Mouse (Mus musculus) MEL (cell line): ENCODE results near the gene Hps4. TPM values are rescaled to one million over a fixed set of nuclear protein-coding genes. Genes with fewer than 3 reads are reported as not detected.

ENCODE experiments used
- DNase-seq: peaks from one replicate; pipeline ENCODE4 v3.0.0; 2011; ENCODE audit warnings: low read depth, low spot score
- H3K27ac ChIP-seq: 2 replicates; pipeline ENCODE4 v1.5.1; 2012; ENCODE audit warnings: low read depth, mild to moderate bottlenecking, control low read depth, low read length, moderate library complexity; ENCODE audit not compliant: control insufficient read depth
- H3K27me3 ChIP-seq, 2 experiments: fragments of 150-350 bp in 1 of 2; sonication (generic) in 1 of 2; 2 replicates each; pipeline ENCODE4 v1.6.1; 2012; ENCODE audit warnings: low read length in 2 of 2, mild to moderate bottlenecking in 2 of 2, improper control_type of control experiment in 1 of 2, moderate library complexity in 1 of 2; ENCODE audit not compliant: insufficient read depth in 2 of 2, control insufficient read depth in 1 of 2
- H3K36me3 ChIP-seq, 2 experiments: 2 replicates each; pipeline ENCODE4 v1.6.1; 2012 to 2014; ENCODE audit warnings: low read length in 2 of 2, improper control_type of control experiment in 1 of 2, inconsistent platforms in 1 of 2, mild to moderate bottlenecking in 1 of 2; ENCODE audit not compliant: insufficient read depth in 2 of 2, control insufficient read depth in 1 of 2
- H3K4me1 ChIP-seq, 2 experiments: fragments of 150-350 bp in 1 of 2; sonication (generic) in 1 of 2; 2 replicates each; pipeline ENCODE4 v1.6.1; 2012; ENCODE audit warnings: low read length in 2 of 2, improper control_type of control experiment in 1 of 2, mild to moderate bottlenecking in 1 of 2; ENCODE audit not compliant: insufficient read depth in 2 of 2, control insufficient read depth in 1 of 2
- H3K4me3 ChIP-seq, 2 experiments: fragments of 150-350 bp in 1 of 2; sonication (generic) in 1 of 2; 2 replicates each; pipeline ENCODE4 v1.5.1; 2012; ENCODE audit warnings: low read depth in 2 of 2, low read length in 2 of 2, mild to moderate bottlenecking in 2 of 2, moderate library complexity in 2 of 2, control low read depth in 1 of 2, improper control_type of control experiment in 1 of 2; ENCODE audit not compliant: control insufficient read depth in 1 of 2, insufficient read depth in 1 of 2
- H3K79me2 ChIP-seq: 2 replicates; pipeline ENCODE4 v1.6.1; 2012; ENCODE audit warnings: mild to moderate bottlenecking, low read length, moderate library complexity; ENCODE audit not compliant: control insufficient read depth, poor library complexity, insufficient read depth
- H3K9ac ChIP-seq: 2 replicates; pipeline ENCODE4 v1.6.1; 2012; ENCODE audit warnings: low read depth, mild to moderate bottlenecking, control low read depth, low read length, moderate library complexity; ENCODE audit not compliant: control insufficient read depth, poor library complexity, severe bottlenecking
- H3K9me3 ChIP-seq: fragments of 150-350 bp; sonication (generic); replicated peaks from 2 replicates; pipeline ENCODE4 v1.6.1; 2012; ENCODE audit warnings: mild to moderate bottlenecking, low read length, improper control_type of control experiment, moderate library complexity; ENCODE audit not compliant: insufficient read depth
- E2F4 ChIP-seq: IDR thresholded peaks from 2 replicates; pipeline ENCODE4 v1.6.1; 2011; ENCODE audit warnings: low read depth, low read length, improper control_type of control experiment, borderline replicate concordance
- EP300 ChIP-seq, 2 experiments: IDR thresholded peaks; 2 replicates each; pipeline ENCODE4 v1.6.1; 2011; ENCODE audit warnings: improper control_type of control experiment in 2 of 2, low read length in 2 of 2, low read depth in 1 of 2, mild to moderate bottlenecking in 1 of 2
- ETS1 ChIP-seq: IDR thresholded peaks from 2 replicates; pipeline ENCODE4 v1.6.1; 2012; ENCODE audit warnings: low read depth, mild to moderate bottlenecking, inconsistent platforms, low read length, improper control_type of control experiment, moderate library complexity
- GABPA ChIP-seq: IDR thresholded peaks from 2 replicates; pipeline ENCODE4 v1.6.1; 2012; ENCODE audit warnings: low read depth, mild to moderate bottlenecking, inconsistent platforms, low read length, improper control_type of control experiment, moderate library complexity
- GATA1 ChIP-seq: IDR thresholded peaks from 2 replicates; pipeline ENCODE4 v1.6.1; 2011; ENCODE audit warnings: low read depth, low read length, improper control_type of control experiment
- KAT2A ChIP-seq: conservative IDR thresholded peaks from 2 replicates; pipeline ENCODE4 v1.6.1; 2012; ENCODE audit warnings: low read depth, low read length, improper control_type of control experiment, inconsistent platforms
- MAFK ChIP-seq: IDR thresholded peaks from 2 replicates; pipeline ENCODE4 v1.6.1; 2011; ENCODE audit warnings: low read depth, mild to moderate bottlenecking, low read length, improper control_type of control experiment, borderline replicate concordance
- MAX ChIP-seq: IDR thresholded peaks from 2 replicates; pipeline ENCODE4 v1.6.1; 2011; ENCODE audit warnings: low read length, improper control_type of control experiment
- MEF2A ChIP-seq: IDR thresholded peaks from 2 replicates; pipeline ENCODE4 v1.6.1; 2014; ENCODE audit warnings: low read depth, mild to moderate bottlenecking, inconsistent platforms, low read length, improper control_type of control experiment; ENCODE audit not compliant: poor library complexity, insufficient replicate concordance, severe bottlenecking; ENCODE audit errors: extremely low read depth
- MYB ChIP-seq: IDR thresholded peaks from 2 replicates; pipeline ENCODE4 v1.6.1; 2011; ENCODE audit warnings: mild to moderate bottlenecking, low read depth, low read length, improper control_type of control experiment
- MYC ChIP-seq: IDR thresholded peaks from 2 replicates; pipeline ENCODE4 v1.6.1; 2011; ENCODE audit warnings: low read depth, mild to moderate bottlenecking, low read length, improper control_type of control experiment, moderate library complexity
- NELFE ChIP-seq: IDR thresholded peaks from 2 replicates; pipeline ENCODE4 v1.6.1; 2011; ENCODE audit warnings: low read depth, low read length, improper control_type of control experiment
- NRF1 ChIP-seq: IDR thresholded peaks from 2 replicates; pipeline ENCODE4 v1.6.1; 2014; ENCODE audit warnings: low read depth, mild to moderate bottlenecking, inconsistent platforms, low read length, improper control_type of control experiment, moderate library complexity; ENCODE audit not compliant: poor library complexity, insufficient read depth, severe bottlenecking
- POLR2A ChIP-seq, 2 experiments: IDR thresholded peaks; 2 replicates each; pipeline ENCODE4 v1.6.1; 2011 to 2012; ENCODE audit warnings: low read length in 2 of 2, mild to moderate bottlenecking in 2 of 2, control low read depth in 1 of 2, improper control_type of control experiment in 1 of 2, low read depth in 1 of 2, moderate library complexity in 1 of 2; ENCODE audit not compliant: control insufficient read depth in 1 of 2, insufficient read depth in 1 of 2, poor library complexity in 1 of 2
- POLR2AphosphoS5 ChIP-seq: IDR thresholded peaks from 2 replicates; pipeline ENCODE4 v1.6.1; 2012; ENCODE audit warnings: low read depth, borderline replicate concordance, mild to moderate bottlenecking, inconsistent platforms, low read length, moderate library complexity, mixed read lengths
- RAD21 ChIP-seq: IDR thresholded peaks from 2 replicates; pipeline ENCODE4 v1.6.1; 2011; ENCODE audit warnings: mild to moderate bottlenecking, low read depth, low read length, improper control_type of control experiment
- RCOR1 ChIP-seq: IDR thresholded peaks from 2 replicates; pipeline ENCODE4 v1.6.1; 2012; ENCODE audit warnings: low read depth, mild to moderate bottlenecking, inconsistent platforms, low read length, improper control_type of control experiment
- SIN3A ChIP-seq: IDR thresholded peaks from 2 replicates; pipeline ENCODE4 v1.6.1; 2012; ENCODE audit warnings: low read length, improper control_type of control experiment, inconsistent platforms
- SMC3 ChIP-seq: IDR thresholded peaks from 2 replicates; pipeline ENCODE4 v1.6.1; 2011; ENCODE audit warnings: low read depth, low read length, improper control_type of control experiment
- TAL1 ChIP-seq: IDR thresholded peaks from 2 replicates; pipeline ENCODE4 v1.6.1; 2012; ENCODE audit warnings: mild to moderate bottlenecking, inconsistent platforms, low read length, moderate library complexity, mixed read lengths
- TBP ChIP-seq: IDR thresholded peaks from 2 replicates; pipeline ENCODE4 v1.8.0; 2011; ENCODE audit warnings: low read depth, low read length, improper control_type of control experiment
- UBTF ChIP-seq: IDR thresholded peaks from 2 replicates; pipeline ENCODE4 v1.6.1; 2012; ENCODE audit warnings: low read depth, mild to moderate bottlenecking, inconsistent platforms, low read length, improper control_type of control experiment, moderate library complexity, borderline replicate concordance; ENCODE audit not compliant: insufficient read depth
- USF2 ChIP-seq, 2 experiments: IDR thresholded peaks; 2 replicates each; pipeline ENCODE4 v1.6.1; 2011 to 2012; ENCODE audit warnings: improper control_type of control experiment in 2 of 2, low read length in 2 of 2, borderline replicate concordance in 1 of 2, inconsistent platforms in 1 of 2, low read depth in 1 of 2, mild to moderate bottlenecking in 1 of 2; ENCODE audit not compliant: insufficient read depth in 1 of 2
- ZKSCAN1 ChIP-seq: IDR thresholded peaks from 2 replicates; pipeline ENCODE4 v1.6.1; 2012; ENCODE audit warnings: low read depth, mild to moderate bottlenecking, inconsistent platforms, low read length, improper control_type of control experiment, moderate library complexity
- ZMIZ1 ChIP-seq: IDR thresholded peaks from 2 replicates; pipeline ENCODE4 v1.6.1; 2012; ENCODE audit warnings: low read depth, mild to moderate bottlenecking, inconsistent platforms, low read length, improper control_type of control experiment, moderate library complexity
- ZNF384 ChIP-seq: IDR thresholded peaks from 2 replicates; pipeline ENCODE4 v1.6.1; 2012; ENCODE audit warnings: low read depth, mild to moderate bottlenecking, inconsistent platforms, low read length, improper control_type of control experiment
- polyA plus RNA-seq, 2 experiments: library from polyadenylated mRNA; stranded (reverse) in 1 of 2; unstranded in 1 of 2; fragments of >175 nt in 1 of 2; fragments of >200 nt in 1 of 2; gene quantifications; 2 replicates each; pipeline versions ENCODE4 v1.2.1 to v1.2.4; 2012; ENCODE audit warnings: low replicate concordance in 2 of 2, low read depth in 1 of 2; ENCODE audit not compliant: insufficient read length in 2 of 2, insufficient read depth in 1 of 2, missing spikeins in 1 of 2
- total RNA-seq: library from RNA; depleted of rRNA; stranded (reverse); fragments of 300-350 nt; gene quantifications from 2 replicates; pipeline ENCODE4 v1.2.3, GENCODE M21; 2012

The Hps4 gene
- total and polyA plus RNA-seq, 3 experiments = 37.1 to 41.7 TPM; not detected in 1

DNA sequence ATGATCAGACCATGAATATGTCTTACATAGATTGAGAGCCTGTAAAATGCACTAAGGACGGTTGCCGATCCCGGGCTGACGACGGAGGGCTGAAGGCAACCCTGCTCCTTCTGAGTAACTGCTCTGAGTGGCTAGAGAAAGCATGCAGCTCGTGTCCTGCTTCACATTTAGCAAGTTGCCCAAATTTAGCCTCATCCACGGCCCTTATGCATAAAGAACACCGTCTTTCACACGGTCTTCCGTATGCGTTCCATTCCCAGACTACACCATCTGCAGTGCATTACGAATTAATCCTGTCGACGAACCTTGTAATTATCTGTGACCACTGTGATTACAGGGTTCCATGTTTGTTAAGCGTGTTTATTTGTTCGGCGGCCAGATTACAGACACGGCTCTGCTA lies 53.2 kb downstream of the Hps4 start:
- TF ChIP-seq EP300 (IDR thresholded peaks at IDR 0.05; ENCODE audit: low read depth in 1 of 2, low read length in 2 of 2) (no peak), USF2 (IDR thresholded peaks at IDR 0.05; ENCODE audit: borderline replicate concordance in 1 of 2, insufficient read depth in 1 of 2, low read depth in 1 of 2, low read length in 2 of 2) (no peak), TAL1 (no peak), RAD21 (no peak), ZKSCAN1 (no peak), KAT2A (no peak), POLR2A (IDR thresholded peaks at IDR 0.05; ENCODE audit: control insufficient read depth in 1 of 2, insufficient read depth in 1 of 2, low read depth in 1 of 2, low read length in 2 of 2, poor library complexity in 1 of 2) (no peak), GABPA (no peak), ZNF384 (no peak), MYC (no peak), MAX (no peak)
- H3K79me2 ChIP-seq = no peaks in the 10 kb centered on the region
- no peak overlapping the region for H3K27ac ChIP-seq
- DNase-seq = no peak
- no peak overlapping the region for H3K9ac ChIP-seq
- no peaks in the 10 kb centered on the region for H3K4me1 ChIP-seq
- H3K4me3 ChIP-seq = no peak overlapping the region
- H3K36me3 ChIP-seq = no peaks in the 10 kb centered on the region
- no peaks in the 10 kb centered on the region for H3K27me3 ChIP-seq
- no peaks in the 10 kb centered on the region for H3K9me3 ChIP-seq

DNA sequence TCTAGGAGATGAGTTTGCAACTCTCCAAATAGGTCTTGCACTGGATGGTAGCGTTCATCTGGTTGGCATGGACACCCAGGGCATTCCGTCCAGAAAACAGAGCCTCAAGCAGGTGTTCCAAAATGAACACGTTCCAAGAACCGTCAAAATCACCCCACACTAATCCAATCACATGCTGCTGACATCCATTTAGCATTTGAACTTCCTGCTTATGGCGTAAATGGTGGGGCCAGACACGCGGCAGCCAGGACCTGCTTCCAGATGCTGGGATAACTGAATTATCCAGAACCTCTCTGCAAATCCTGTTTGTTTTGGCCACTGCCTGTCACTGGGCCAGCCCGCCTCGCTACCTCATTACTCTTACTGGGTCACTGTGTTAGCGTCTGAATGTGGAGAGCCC lies 56.4 kb downstream of the Hps4 start:
- Histone ChIP-seq H3K4me3 (no peak overlapping the region), H3K27ac (no peak overlapping the region), H3K27me3 (no peaks in the 10 kb centered on the region), H3K79me2 (no peaks in the 10 kb centered on the region), H3K9me3 (no peaks in the 10 kb centered on the region), H3K36me3 (no peaks in the 10 kb centered on the region), H3K4me1 (no peaks in the 10 kb centered on the region), H3K9ac (no peak overlapping the region)
- DNase-seq = no peak
- TF ChIP-seq GATA1 (no peak), TBP (no peak), SIN3A (no peak), POLR2A (IDR thresholded peaks at IDR 0.05; ENCODE audit: control insufficient read depth in 1 of 2, insufficient read depth in 1 of 2, low read depth in 1 of 2, low read length in 2 of 2, poor library complexity in 1 of 2) (no peak), ZMIZ1 (no peak), POLR2AphosphoS5 (no peak), UBTF (no peak), NELFE (no peak), RCOR1 (no peak), MYB (no peak), MEF2A (no peak), E2F4 (no peak), TAL1 (no peak), NRF1 (no peak), GABPA (no peak), MAFK (no peak), USF2 (IDR thresholded peaks at IDR 0.05; ENCODE audit: borderline replicate concordance in 1 of 2, insufficient read depth in 1 of 2, low read depth in 1 of 2, low read length in 2 of 2) (no peak), SMC3 (no peak), ETS1 (no peak)
- TF ChIP-seq, all 39 proteins: peak for 0
